Comparison of ENCODE assay signal across 26 mouse cellular contexts in genomic region chr11:4471251-4471650, GRCm38 (mm10). TPM values are rescaled to one million over a fixed set of nuclear protein-coding genes. Genes with fewer than 3 reads are reported as not detected.
"Had no signal": no experiment of that assay in that cellular context is flagged by ENCODE, and none has a peak within 500 bp of the region (broad histone marks: within the 10 kb centered on the region; RNA-seq: fewer than 3 reads in every experiment).

No protein-coding gene starts in this region.

- H3K36me3 ChIP-seq: intestine, embryonic 15.5 days; limb, embryonic 12.5 days; limb, embryonic 15.5 days; midbrain, embryonic 10.5 days; midbrain, embryonic 13.5 days; neural tube, embryonic 12.5 days had no signal

- H3K27ac ChIP-seq: intestine, embryonic 15.5 days; limb, embryonic 12.5 days; limb, embryonic 15.5 days; liver, embryonic 14.5 days; macrophage; midbrain, embryonic 10.5 days; midbrain, embryonic 13.5 days; neural tube, embryonic 12.5 days had no signal

- ATAC-seq: intestine, embryonic 15.5 days; liver, postnatal 0 days; lung, postnatal 0 days; midbrain, embryonic 13.5 days; midbrain, embryonic 16.5 days had no signal

- H3K4me2 ChIP-seq: intestine, embryonic 15.5 days; limb, embryonic 12.5 days; limb, embryonic 15.5 days; liver, embryonic 11.5 days; lung, embryonic 14.5 days; midbrain, embryonic 13.5 days; neural tube, embryonic 12.5 days had no signal

- H3K9ac ChIP-seq: intestine, embryonic 15.5 days; limb, embryonic 12.5 days; limb, embryonic 15.5 days; liver, embryonic 14.5 days; liver, postnatal 0 days; lung, embryonic 14.5 days; midbrain, embryonic 13.5 days; neural tube, embryonic 12.5 days had no signal

- H3K27me3 ChIP-seq: intestine, embryonic 15.5 days; limb, embryonic 12.5 days; limb, embryonic 15.5 days; midbrain, embryonic 13.5 days; neural tube, embryonic 12.5 days had no signal

- H3K4me1 ChIP-seq: intestine, embryonic 15.5 days; limb, embryonic 15.5 days had no signal

- DNase-seq: kidney, adult 11 months; kidney, postnatal 36 days; left cerebral cortex, postnatal 4 days; liver, postnatal 0 days; lung, embryonic 14.5 days; retina, postnatal 1 day; right cerebral cortex, postnatal 25 days; thymus, adult 18-20 months; thymus, postnatal 36 days had no signal

- H3K9me3 ChIP-seq: intestine, embryonic 15.5 days; limb, embryonic 12.5 days; limb, embryonic 15.5 days; megakaryocyte, embryonic 14.5 days; midbrain, embryonic 10.5 days; midbrain, embryonic 13.5 days; neural tube, embryonic 12.5 days had no signal

- H3K4me3 ChIP-seq: intestine, embryonic 15.5 days; limb, embryonic 12.5 days; limb, embryonic 15.5 days; megakaryocyte, embryonic 14.5 days; midbrain, embryonic 10.5 days; midbrain, embryonic 13.5 days; neural tube, embryonic 12.5 days had no signal

RNA-seq across cellular contexts. Expression of gene Hormad2, which starts 30.3 kb away (rescaled TPM):
- total RNA-seq: layer of hippocampus, adult 18-20 months; layer of hippocampus, postnatal 14 days; left cerebral cortex, postnatal 14 days; left cerebral cortex, postnatal 4 days; monocyte, adult 5-6 weeks had no signal
- polyA plus RNA-seq: macrophage; midbrain, embryonic 13.5 days; neural tube, embryonic 12.5 days; small intestine, adult 2 months had no signal
